Mouse (Mus musculus) kidney, adult 2 months (tissue): ENCODE measurements around the gene Bcas3.

Source experiments
- CTCF ChIP-seq: fragments of 200-500 bp; conservative IDR thresholded peaks from 2 replicates; pipeline ENCODE4 v1.5.1; 2011; ENCODE audit warnings: low read depth, mild to moderate bottlenecking, control low read depth, low read length, moderate library complexity, mixed read lengths; ENCODE audit not compliant: insufficient read depth, insufficient read length
- POLR2A ChIP-seq: fragments of 200-500 bp; IDR thresholded peaks from one replicate; pipeline ENCODE4 v1.6.1; 2011; ENCODE audit warnings: low read depth, low read length, control low read depth

- no peak for TF ChIP-seq CTCF
- no peak for TF ChIP-seq POLR2A
Observed at GRCm38 (mm10) chr11:85406531-85406930, 53.6 kb downstream of the Bcas3 start.
